Mouse (Mus musculus): ENCODE data around the gene Ctnna2. TPM values are rescaled to one million over a fixed set of nuclear protein-coding genes. Genes with fewer than 3 reads are reported as not detected.

Gene Ctnna2
- polyA plus RNA-seq, 1 experiment from 2014 or later, result 0.16 TPM

DNA sequence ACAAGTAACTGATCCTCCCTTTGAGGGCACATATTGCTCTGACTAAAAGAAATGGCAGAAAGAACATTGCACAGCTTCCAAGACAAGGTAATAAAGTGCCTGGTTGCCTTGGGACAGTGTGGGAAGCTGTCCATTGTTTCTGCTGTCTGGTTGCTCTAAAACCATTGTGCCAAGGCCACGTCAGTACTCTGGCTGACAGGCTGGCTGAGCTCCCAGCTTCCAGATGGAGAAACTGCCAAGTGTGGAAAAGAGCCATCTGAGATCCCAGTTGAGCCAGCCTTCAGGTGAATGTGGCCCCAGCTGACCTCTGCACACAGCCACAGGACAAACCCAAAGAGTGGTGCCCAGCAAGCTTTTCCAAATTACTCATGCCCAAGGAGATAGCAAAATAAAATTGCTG lies 504.1 kb downstream of the Ctnna2 start:
- Histone ChIP-seq H3K9ac (ENCODE audit: low read depth, low read length) (no peak overlapping the region), H3K4me3 (replicated peaks; ENCODE audit: low read depth, low read length) (no peak overlapping the region), H3K27ac (no peak overlapping the region), H3K27me3 (ENCODE audit: insufficient read depth, low read length) (no peaks in the 10 kb centered on the region), H3K4me2 (ENCODE audit: low read length) (no peak overlapping the region), H3K4me1 (replicated peaks; ENCODE audit: insufficient read depth, low read length) (no peaks in the 10 kb centered on the region), H3K9me3 (replicated peaks; ENCODE audit: low read length) (no peaks in the 10 kb centered on the region), H3K36me3 (ENCODE audit: insufficient read depth, low read length) (no peaks in the 10 kb centered on the region)
- no peak for TF ChIP-seq CTCF (IDR thresholded peaks at IDR 0.05; ENCODE audit: low read depth)
- ATAC-seq (replicated peaks; ENCODE audit: low FRiP score, low read depth) (no peak), DNase-seq (ENCODE audit: low spot score) (no peak)
- 55% methylated on average over 1 of the region's 1 CpGs for WGBS

DNA sequence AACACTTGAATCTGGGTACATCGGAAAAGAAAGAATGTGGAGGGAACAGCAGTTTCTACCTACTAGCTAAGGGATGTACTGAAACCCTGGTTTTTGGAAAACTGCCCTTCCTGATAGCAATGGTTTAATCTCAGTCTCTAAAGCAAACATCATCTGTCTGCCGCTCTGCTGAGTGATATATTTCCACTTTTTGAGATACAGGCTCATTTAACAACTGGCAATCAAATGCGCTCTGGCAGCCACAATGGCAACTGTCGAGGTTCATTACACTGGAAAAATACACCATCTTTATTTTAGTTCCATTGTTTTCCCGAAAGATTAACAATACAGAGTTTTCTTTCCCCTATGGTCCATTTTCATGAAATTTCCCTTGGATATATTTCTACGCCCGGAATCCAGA lies 506.2 kb downstream of the Ctnna2 start:
- Histone ChIP-seq H3K4me3 (replicated peaks; ENCODE audit: low read depth, low read length) (no peak overlapping the region), H3K36me3 (ENCODE audit: insufficient read depth, low read length) (no peaks in the 10 kb centered on the region), H3K27me3 (ENCODE audit: insufficient read depth, low read length) (no peaks in the 10 kb centered on the region), H3K4me2 (ENCODE audit: low read length) (no peak overlapping the region), H3K4me1 (replicated peaks; ENCODE audit: insufficient read depth, low read length) (no peaks in the 10 kb centered on the region), H3K27ac (no peak overlapping the region), H3K9ac (ENCODE audit: low read depth, low read length) (no peak overlapping the region), H3K9me3 (replicated peaks; ENCODE audit: low read length) (no peaks in the 10 kb centered on the region)
- TF ChIP-seq CTCF (IDR thresholded peaks at IDR 0.05; ENCODE audit: low read depth), result no peak
- no peak for DNase-seq (ENCODE audit: low spot score)
- no peak for ATAC-seq (replicated peaks; ENCODE audit: low FRiP score, low read depth)
- WGBS, result 75% methylated on average over 7 of the region's 7 CpGs

- Histone ChIP-seq H3K27me3 (ENCODE audit: insufficient read depth, low read length) (no peaks in the 10 kb centered on the region), H3K9ac (ENCODE audit: low read depth, low read length) (no peak overlapping the region), H3K9me3 (replicated peaks; ENCODE audit: low read length) (no peaks in the 10 kb centered on the region), H3K4me1 (replicated peaks; ENCODE audit: insufficient read depth, low read length) (no peaks in the 10 kb centered on the region), H3K4me3 (replicated peaks; ENCODE audit: low read depth, low read length) (no peak overlapping the region), H3K36me3 (ENCODE audit: insufficient read depth, low read length) (no peaks in the 10 kb centered on the region), H3K27ac (no peak overlapping the region), H3K4me2 (ENCODE audit: low read length) (no peak overlapping the region)
- 89% methylated on average over 3 of the region's 3 CpGs for WGBS
- no peak for ATAC-seq (replicated peaks; ENCODE audit: low FRiP score, low read depth)
- no peak for TF ChIP-seq CTCF (IDR thresholded peaks at IDR 0.05; ENCODE audit: low read depth)
- no peak for DNase-seq (ENCODE audit: low spot score)
Measured at GRCm38 (mm10) chr6:77468058-77468457, 511.4 kb downstream of the Ctnna2 start.

DNA sequence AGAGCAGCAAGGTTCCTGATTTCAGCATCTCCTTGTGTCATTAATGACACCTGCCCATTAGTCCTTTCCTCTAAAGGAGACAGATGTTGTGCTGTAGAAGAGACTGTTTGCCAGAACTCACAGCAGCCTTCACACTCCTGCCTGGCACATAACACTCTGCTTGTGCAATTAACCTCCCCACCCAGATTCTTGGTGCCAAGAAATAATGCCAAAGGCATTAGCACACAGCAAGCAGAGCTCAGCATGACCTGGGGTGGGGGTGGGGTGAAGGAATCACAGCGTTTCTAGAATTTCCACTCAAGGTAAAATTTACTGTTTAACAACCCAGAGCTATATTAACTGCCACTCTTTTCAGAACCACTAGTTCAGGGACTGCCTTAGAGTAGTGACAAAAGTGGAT lies 516.8 kb downstream of the Ctnna2 start:
- no peak for TF ChIP-seq CTCF (IDR thresholded peaks at IDR 0.05; ENCODE audit: low read depth)
- 8% methylated on average over 1 of the region's 1 CpGs for WGBS

DNA sequence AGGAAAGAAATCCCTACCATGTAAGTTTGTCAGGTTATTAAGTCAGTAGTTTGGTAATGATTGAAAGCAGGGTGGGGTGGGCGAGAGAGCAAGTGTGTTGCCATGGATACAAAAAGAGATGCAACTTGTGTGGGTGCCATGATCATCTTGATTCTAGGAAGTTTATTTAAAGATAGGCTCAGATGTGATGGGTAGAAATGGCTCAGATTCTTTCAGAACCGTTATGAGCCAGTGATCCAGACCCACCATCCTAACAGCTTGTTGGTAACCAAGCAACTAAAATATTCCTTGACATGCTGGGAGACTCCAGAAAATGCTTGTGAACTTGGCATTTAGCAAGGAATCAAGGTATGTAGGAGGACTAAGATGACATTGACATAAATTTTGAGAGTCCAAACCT lies 521.6 kb downstream of the Ctnna2 start:
- Histone ChIP-seq H3K9me3 (replicated peaks; ENCODE audit: low read length) (no peaks in the 10 kb centered on the region), H3K4me1 (replicated peaks; ENCODE audit: insufficient read depth, low read length) (no peaks in the 10 kb centered on the region), H3K36me3 (ENCODE audit: insufficient read depth, low read length) (no peaks in the 10 kb centered on the region), H3K9ac (ENCODE audit: low read depth, low read length) (no peak overlapping the region), H3K27me3 (ENCODE audit: insufficient read depth, low read length) (no peaks in the 10 kb centered on the region), H3K4me3 (replicated peaks; ENCODE audit: low read depth, low read length) (no peak overlapping the region), H3K27ac (no peak overlapping the region), H3K4me2 (ENCODE audit: low read length) (no peak overlapping the region)
- ATAC-seq (replicated peaks; ENCODE audit: low FRiP score, low read depth), result no peak
- no peak for DNase-seq (ENCODE audit: low spot score)
- 74% methylated on average over 2 of the region's 2 CpGs for WGBS
- no peak for TF ChIP-seq CTCF (IDR thresholded peaks at IDR 0.05; ENCODE audit: low read depth)

More for the DNA sequence above, 516.8 kb downstream of the Ctnna2 start:
- Histone ChIP-seq H3K4me2 (ENCODE audit: low read length) (no peak overlapping the region), H3K9me3 (replicated peaks; ENCODE audit: low read length) (no peaks in the 10 kb centered on the region), H3K36me3 (ENCODE audit: insufficient read depth, low read length) (no peaks in the 10 kb centered on the region), H3K4me3 (replicated peaks; ENCODE audit: low read depth, low read length) (no peak overlapping the region), H3K27ac (no peak overlapping the region), H3K9ac (ENCODE audit: low read depth, low read length) (no peak overlapping the region), H3K4me1 (replicated peaks; ENCODE audit: insufficient read depth, low read length) (no peaks in the 10 kb centered on the region), H3K27me3 (ENCODE audit: insufficient read depth, low read length) (no peaks in the 10 kb centered on the region)
- ATAC-seq (replicated peaks; ENCODE audit: low FRiP score, low read depth) (no peak), DNase-seq (ENCODE audit: low spot score) (no peak)

DNA sequence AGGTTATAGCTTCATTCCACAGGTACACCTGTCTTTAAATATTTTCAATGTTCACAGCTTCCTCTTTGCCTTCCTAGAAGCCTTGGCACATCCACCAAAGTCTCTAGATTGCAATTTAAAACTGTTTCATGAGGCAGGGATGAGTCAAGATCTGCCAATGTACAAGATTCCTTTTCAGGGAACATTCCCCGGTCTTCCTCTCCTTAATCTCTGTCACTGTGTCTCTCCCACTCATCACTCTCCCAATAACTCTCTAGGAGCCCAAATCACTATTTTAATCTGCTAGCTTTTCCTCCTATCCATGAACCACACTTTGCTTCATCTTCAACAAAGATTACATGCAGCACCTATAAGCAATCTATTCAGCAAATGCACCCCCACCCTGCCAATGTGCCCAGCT lies 532.6 kb downstream of the Ctnna2 start:
- Histone ChIP-seq H3K9ac (ENCODE audit: low read depth, low read length) (no peak overlapping the region), H3K4me1 (replicated peaks; ENCODE audit: insufficient read depth, low read length) (no peaks in the 10 kb centered on the region), H3K27me3 (ENCODE audit: insufficient read depth, low read length) (no peaks in the 10 kb centered on the region), H3K9me3 (replicated peaks; ENCODE audit: low read length) (no peaks in the 10 kb centered on the region), H3K4me3 (replicated peaks; ENCODE audit: low read depth, low read length) (no peak overlapping the region), H3K36me3 (ENCODE audit: insufficient read depth, low read length) (no peaks in the 10 kb centered on the region), H3K4me2 (ENCODE audit: low read length) (no peak overlapping the region), H3K27ac (no peak overlapping the region)
- ATAC-seq (replicated peaks; ENCODE audit: low FRiP score, low read depth), result no peak
- no peak for TF ChIP-seq CTCF (IDR thresholded peaks at IDR 0.05; ENCODE audit: low read depth)
- DNase-seq (ENCODE audit: low spot score), result no peak
- 78% methylated on average over 1 of the region's 1 CpGs for WGBS

- H3K27me3 ChIP-seq (ENCODE audit: insufficient read depth, low read length), result no peaks in the 10 kb centered on the region
- 76% methylated on average over 11 of the region's 11 CpGs for WGBS
- H3K36me3 ChIP-seq (ENCODE audit: insufficient read depth, low read length), result no peaks in the 10 kb centered on the region
- no peak overlapping the region for H3K4me2 ChIP-seq (ENCODE audit: low read length)
- no peak overlapping the region for H3K27ac ChIP-seq
- ATAC-seq (replicated peaks; ENCODE audit: low FRiP score, low read depth) (no peak), DNase-seq (ENCODE audit: low spot score) (no peak)
- H3K4me3 ChIP-seq (replicated peaks; ENCODE audit: low read depth, low read length), result no peak overlapping the region
- H3K9ac ChIP-seq (ENCODE audit: low read depth, low read length), result no peak overlapping the region
- H3K4me1 ChIP-seq (replicated peaks; ENCODE audit: insufficient read depth, low read length), result no peaks in the 10 kb centered on the region
- no peak for TF ChIP-seq CTCF (IDR thresholded peaks at IDR 0.05; ENCODE audit: low read depth)
- no peaks in the 10 kb centered on the region for H3K9me3 ChIP-seq (replicated peaks; ENCODE audit: low read length)
Measured at GRCm38 (mm10) chr6:77443906-77444305, 535.6 kb downstream of the Ctnna2 start.

All from kidney, postnatal 0 days (tissue).